Mouse (Mus musculus): Measurements from ENCODE around the gene Unk.

- TF ChIP-seq CTCF (conservative IDR thresholded peaks at IDR 0.05; ENCODE audit: low read length) (no peak), POU5F1 (IDR thresholded peaks at IDR 0.05; ENCODE audit: borderline replicate concordance, low read length) (no peak), NANOG (IDR thresholded peaks at IDR 0.05; ENCODE audit: borderline replicate concordance, low read length) (no peak)
These were observed 29.0 kb downstream of the Unk start for GRCm38 (mm10) chr11:116058868-116059690.

Data from E14TG2a.4 (cell line).